Mouse (Mus musculus): ENCODE measurements at regions not wholly inside any gene's neighbourhood (a gene's known extent, or its start where the extent isn't known, plus 50 kb on each side); places are given as distances from the start of the nearest gene placed in this dataset.
A peak's percentile ranks its signal among the peaks of the same experiment; 100 is the strongest.

- no peak for DNase-seq (ENCODE audit: low read depth)
These were observed 63.6 kb downstream of the Hif1an start for GRCm38 (mm10) chr19:44626261-44626660.

GRCm38 (mm10) chr19:44629705-44630104 is 67.1 kb downstream of the Hif1an start:
- DNase-seq (ENCODE audit: low read depth): no peak

GRCm38 (mm10) chr19:44631356-44632007 is 68.8 kb downstream of the Hif1an start:
- no peak for DNase-seq (ENCODE audit: low read depth)

- no peak for DNase-seq (ENCODE audit: low read depth)
These were observed 74.6 kb downstream of the Hif1an start for GRCm38 (mm10) chr19:44637145-44637719.

GRCm38 (mm10) chr19:44640021-44640420 is 77.4 kb downstream of the Hif1an start:
- DNase-seq (ENCODE audit: low read depth): no peak

GRCm38 (mm10) chr19:44640551-44640950 is 77.9 kb downstream of the Hif1an start:
- no peak for DNase-seq (ENCODE audit: low read depth)

- DNase-seq (ENCODE audit: low read depth): no peak
These were observed 79.6 kb downstream of the Hif1an start for GRCm38 (mm10) chr19:44642294-44642693.

- DNase-seq (ENCODE audit: low read depth): no peak
These were observed 81.7 kb downstream of the Hif1an start for GRCm38 (mm10) chr19:44644376-44644775.

GRCm38 (mm10) chr19:44644929-44645328 is 82.3 kb downstream of the Hif1an start:
- DNase-seq (ENCODE audit: low read depth): no peak

- DNase-seq (ENCODE audit: low read depth): no peak
These were observed 83.9 kb downstream of the Hif1an start for GRCm38 (mm10) chr19:44646548-44646947.

GRCm38 (mm10) chr19:44649206-44649605 is 86.6 kb downstream of the Hif1an start:
- no peak for DNase-seq (ENCODE audit: low read depth)

- DNase-seq (ENCODE audit: low read depth): no peak
These were observed 88.2 kb downstream of the Hif1an start for GRCm38 (mm10) chr19:44650841-44651240.

- no peak for DNase-seq (ENCODE audit: low read depth)
These were observed 89.0 kb downstream of the Hif1an start for GRCm38 (mm10) chr19:44651605-44652004.

- DNase-seq (ENCODE audit: low read depth): peak; percentile 38
These were observed 93.1 kb downstream of the Hif1an start for GRCm38 (mm10) chr19:44655719-44656118.

GRCm38 (mm10) chr19:44659316-44659715 is 96.5 kb upstream of the Pax2 start:
- DNase-seq (ENCODE audit: low read depth): no peak

- DNase-seq (ENCODE audit: low read depth): no peak
These were observed 86.3 kb upstream of the Pax2 start for GRCm38 (mm10) chr19:44669535-44669958.

GRCm38 (mm10) chr19:44674621-44675245 is 81.1 kb upstream of the Pax2 start:
- no peak for DNase-seq (ENCODE audit: low read depth)

- DNase-seq (ENCODE audit: low read depth): no peak
These were observed 79.2 kb upstream of the Pax2 start for GRCm38 (mm10) chr19:44676555-44677120.

- no peak for DNase-seq (ENCODE audit: low read depth)
These were observed 78.5 kb upstream of the Pax2 start for GRCm38 (mm10) chr19:44677295-44677694.

GRCm38 (mm10) chr19:44678686-44679085 is 77.2 kb upstream of the Pax2 start:
- no peak for DNase-seq (ENCODE audit: low read depth)

- DNase-seq (ENCODE audit: low read depth): no peak
These were observed 74.2 kb upstream of the Pax2 start for GRCm38 (mm10) chr19:44681675-44682074.

GRCm38 (mm10) chr19:44683191-44683590 is 72.7 kb upstream of the Pax2 start:
- no peak for DNase-seq (ENCODE audit: low read depth)

- peak; percentile 32 for DNase-seq (ENCODE audit: low read depth)
These were observed 71.8 kb upstream of the Pax2 start for GRCm38 (mm10) chr19:44684061-44684514.
